Mouse (Mus musculus): ENCODE results near the gene Gtf2e1.

Gene Gtf2e1

DNA sequence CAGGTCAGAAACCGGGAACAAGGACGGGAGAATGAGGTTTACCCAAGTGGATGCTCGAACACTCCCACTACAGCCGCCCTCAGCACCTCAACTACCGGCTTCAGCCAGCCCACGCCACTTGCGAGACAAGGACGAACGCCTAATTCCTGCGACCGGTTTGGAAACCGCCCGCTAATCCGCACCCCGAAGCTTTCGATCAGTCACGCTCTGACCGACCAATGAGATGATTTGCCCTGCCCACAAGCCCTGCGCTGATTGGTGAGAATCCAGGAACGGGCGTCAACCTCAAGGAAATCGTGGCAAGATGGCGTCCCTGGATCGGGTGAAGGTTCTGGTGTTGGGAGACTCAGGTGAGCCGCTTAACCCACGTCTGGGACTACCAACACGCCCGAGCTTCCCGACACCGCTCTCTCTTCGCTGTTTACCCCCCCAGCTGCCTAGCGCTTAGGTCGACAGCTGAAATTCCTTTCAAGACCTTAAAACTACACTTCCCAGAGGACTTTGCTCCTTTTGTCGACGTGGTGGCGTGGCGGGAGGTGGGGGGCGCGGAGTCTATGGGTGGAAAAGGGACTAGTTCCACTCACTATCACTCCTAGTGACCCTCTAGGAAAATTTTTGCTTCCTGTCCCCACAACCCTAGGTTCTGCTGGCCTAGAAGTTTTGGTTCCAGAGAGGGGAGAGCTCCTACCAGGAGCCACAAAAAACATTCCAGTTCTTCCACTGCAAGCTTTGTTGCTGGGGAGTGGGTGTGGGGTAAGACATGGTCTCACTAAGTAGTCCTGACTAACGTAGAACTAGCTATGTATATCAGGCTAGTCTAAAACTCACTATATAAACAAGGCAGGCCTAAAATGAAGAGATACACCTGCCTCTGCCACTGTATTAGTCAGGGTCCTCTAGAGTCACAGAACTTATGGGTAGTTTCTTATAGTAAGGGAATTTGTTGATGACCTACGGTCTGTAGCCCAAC lies at the start of gene Gtf2e1, which contains the start of gene Rabl3:
Gtf2e1 (minus strand) TSS at position 179 of the 970 bp plus-strand sequence.
Rabl3 (plus strand) TSS at position 275 of the 970 bp plus-strand sequence.
- DNase-seq (ENCODE audit: low spot score) = peak; percentile 99

DNA sequence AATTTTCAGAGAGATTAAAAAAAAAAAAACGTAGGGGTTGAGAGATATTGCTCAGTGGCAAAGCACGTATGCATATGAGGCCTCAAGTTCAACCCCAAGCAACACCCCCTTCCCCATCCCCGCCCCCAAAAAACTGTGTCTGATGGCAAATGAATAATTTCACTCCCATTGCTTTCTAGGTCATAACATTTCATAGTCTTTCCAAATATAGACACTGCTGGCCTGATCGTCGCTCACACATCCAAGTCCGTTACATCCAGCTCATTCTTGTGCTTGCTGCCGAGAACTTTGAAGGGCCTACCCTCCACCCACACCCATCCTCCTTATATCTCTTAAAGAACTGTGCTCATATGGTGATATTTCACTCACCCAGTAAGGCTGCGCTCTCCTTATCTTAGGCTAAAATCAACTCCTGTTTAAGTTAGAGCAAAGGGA lies 45.6 kb upstream of the Gtf2e1 start:
- no peak for DNase-seq (ENCODE audit: low spot score)

DNA sequence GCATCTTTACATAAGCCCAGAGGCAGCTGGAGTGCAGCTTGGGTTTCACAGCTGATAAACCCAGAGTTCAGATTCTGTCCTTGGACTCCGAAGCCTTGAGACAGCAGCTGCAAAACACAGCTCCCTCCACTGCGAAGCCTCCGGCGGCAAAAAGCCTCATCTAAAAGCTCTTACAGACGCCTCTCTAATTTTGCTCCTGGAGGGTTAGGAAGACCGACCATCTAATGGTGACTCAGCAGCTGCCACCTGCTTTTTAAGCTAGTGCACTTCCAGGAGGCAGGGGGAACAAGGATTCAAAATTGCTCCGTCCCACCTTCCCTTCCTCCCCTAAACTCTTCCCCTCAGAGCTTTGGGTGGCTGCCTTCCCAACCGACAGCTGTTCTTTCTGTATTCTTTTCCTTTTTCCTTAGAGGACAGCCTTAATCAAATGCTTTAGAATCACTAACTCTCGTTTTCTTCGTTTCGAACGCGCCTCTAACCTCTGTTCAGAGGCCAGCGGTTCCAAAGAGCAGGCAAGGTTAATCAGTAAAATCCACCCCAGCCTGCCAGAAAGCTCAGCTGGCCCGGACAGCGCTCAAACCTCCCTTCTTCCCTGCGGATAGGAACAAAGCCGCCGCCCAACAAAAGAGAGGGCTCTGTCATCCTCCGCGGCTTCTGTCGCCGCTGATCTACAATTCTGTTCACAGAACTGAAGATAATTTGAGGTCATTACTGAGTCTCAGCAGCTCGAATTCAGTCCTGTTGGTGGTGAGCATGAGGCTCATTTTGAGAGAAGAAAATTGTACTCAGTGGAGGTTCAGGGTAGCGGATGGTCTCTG lies 44.8 kb upstream of the Gtf2e1 start:
- no peak for DNase-seq (ENCODE audit: low spot score)

- DNase-seq (ENCODE audit: low spot score) = no peak
Measured at GRCm38 (mm10) chr16:37583801-37584200, 44.2 kb upstream of the Gtf2e1 start.

DNA sequence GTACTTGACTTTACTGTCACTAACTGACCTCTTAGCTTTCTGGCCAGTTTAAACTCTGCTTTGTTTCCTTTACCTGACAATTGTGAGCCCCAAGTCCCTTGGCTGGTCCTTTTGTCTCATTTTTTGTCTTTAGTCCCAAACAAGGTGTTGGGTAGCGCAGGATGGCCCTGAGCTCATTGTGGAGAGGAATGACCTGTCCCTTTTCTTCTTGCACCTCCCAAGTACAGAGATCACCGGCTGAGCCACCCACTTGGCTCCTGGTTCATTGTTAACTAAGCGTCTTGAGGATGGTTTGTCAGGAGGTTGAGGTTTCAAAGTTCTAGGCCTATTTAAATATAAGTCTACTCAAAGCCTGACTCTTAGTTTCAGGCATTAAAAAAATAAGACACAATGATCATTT lies 43.7 kb upstream of the Gtf2e1 start:
- DNase-seq (ENCODE audit: low spot score) = no peak

GRCm38 (mm10) chr16:37581901-37582300 lies 42.3 kb upstream of the Gtf2e1 start:
- DNase-seq (ENCODE audit: low spot score) = no peak

DNA sequence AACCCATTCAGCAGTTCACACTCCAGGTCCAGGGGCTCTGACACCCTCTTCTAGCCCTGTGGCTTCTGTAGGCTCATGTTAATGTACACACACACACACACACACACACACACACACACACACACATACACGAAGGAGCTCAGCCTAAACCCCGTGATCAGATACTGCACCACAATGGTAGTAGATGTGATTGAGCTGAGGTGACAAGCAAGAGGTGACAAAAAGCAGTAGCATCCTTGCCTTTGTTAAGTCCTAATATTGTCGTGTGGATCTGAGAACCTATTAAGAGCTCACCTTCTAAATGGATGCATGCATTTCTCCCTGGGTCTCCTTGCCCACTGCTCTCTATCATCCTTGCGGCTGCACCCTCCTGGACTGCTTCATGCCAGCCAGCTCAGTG lies 41.1 kb upstream of the Gtf2e1 start:
- DNase-seq (ENCODE audit: low spot score) = no peak

GRCm38 (mm10) chr16:37579994-37580393 lies 40.4 kb upstream of the Gtf2e1 start, which contains the start of gene Hgd:
Gene Hgd, plus strand, starts transcription at chr16:37580153.
- no peak for DNase-seq (ENCODE audit: low spot score)

GRCm38 (mm10) chr16:37579591-37579990 lies 40.0 kb upstream of the Gtf2e1 start:
- DNase-seq (ENCODE audit: low spot score) = no peak

DNA sequence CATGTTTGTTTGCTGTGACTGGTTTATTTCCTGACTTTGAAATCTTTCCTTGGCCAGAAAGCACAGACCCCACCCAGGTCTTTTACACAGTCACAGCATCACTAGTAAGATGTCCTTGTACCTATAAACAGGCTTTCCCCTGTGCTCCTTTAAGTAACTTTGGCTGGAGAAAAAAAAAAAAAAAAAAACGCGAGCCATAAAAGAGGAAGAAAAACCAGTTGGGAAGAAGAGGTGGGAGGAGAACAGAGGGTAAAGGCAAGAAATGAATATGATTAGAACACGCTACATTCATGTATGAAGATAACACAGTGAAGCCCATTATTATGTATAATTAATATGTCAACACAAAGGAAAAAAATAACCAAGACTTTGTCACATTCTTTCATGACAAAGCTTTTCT lies 35.7 kb upstream of the Gtf2e1 start:
- DNase-seq (ENCODE audit: low spot score) = no peak

DNA sequence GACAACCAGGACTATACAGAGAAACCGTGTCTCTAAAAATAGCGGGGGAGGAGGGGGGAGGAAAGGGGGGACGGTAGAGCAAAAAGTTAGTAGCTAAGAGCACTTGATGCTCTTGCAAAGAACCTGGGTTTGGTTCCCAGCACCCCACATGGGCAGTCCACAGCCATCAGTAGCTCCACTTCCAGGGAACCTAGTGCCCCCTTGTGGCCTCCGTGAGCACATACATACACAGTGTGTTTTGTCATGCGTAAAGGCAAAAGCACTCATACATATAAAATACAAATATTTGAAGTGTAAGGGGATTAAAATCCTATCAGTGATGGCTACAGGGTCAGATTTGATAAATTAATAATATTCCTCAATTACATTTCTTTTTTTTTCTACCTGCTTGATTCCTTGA lies 33.5 kb upstream of the Gtf2e1 start:
- no peak for DNase-seq (ENCODE audit: low spot score)

DNA sequence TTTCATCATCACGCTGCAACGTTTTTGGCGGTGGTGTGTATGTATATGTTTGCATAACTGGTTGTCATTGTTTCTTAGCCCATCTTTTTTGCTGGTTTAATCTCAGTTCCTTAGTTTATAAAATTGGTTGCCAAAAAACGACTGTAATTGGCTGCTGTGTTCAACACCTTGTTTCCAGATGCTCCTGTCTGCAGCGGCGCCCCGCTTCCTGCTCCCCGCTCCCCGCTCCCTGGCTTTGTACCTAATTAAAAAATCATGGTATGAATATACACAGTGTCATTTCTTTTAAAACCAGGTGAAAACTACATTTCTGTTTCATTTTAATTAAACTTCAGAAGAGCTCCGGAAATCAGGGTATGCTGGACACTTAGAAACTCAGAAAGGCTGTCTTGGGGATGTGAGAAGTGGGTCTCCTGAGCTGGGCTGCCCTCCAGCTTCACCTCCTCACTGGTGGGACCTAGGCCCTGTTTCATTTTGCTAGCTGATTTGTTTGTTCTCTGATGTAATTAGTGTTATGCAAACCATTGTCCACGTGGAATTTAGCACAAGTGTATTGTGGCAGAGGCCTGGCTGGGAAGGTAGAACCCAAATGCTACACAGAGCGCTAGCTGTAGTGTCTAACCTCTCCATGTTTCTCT lies 32.6 kb upstream of the Gtf2e1 start:
- no peak for DNase-seq (ENCODE audit: low spot score)

GRCm38 (mm10) chr16:37571554-37571953 lies 32.0 kb upstream of the Gtf2e1 start:
- DNase-seq (ENCODE audit: low spot score) = no peak

- no peak for DNase-seq (ENCODE audit: low spot score)
Measured at GRCm38 (mm10) chr16:37567113-37568050, 27.8 kb upstream of the Gtf2e1 start.

DNA sequence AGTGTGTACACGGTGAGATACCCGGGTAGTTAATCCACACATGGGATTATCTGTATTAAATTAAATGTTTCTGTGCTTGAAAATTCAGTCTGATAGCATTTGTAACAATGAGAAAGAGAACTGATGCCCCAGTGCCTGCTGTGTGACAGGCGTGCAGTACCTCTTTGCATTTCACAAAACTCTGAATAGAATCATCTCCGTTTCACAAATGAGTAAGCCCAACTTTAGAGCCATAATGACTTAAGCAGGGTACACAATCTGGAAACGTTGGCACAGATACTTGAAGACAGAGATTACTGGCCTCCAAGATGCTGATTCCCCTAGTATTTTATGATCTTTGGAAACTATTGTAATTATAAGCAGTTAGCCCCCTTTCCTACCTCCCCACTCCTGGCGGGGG lies 26.5 kb upstream of the Gtf2e1 start:
- no peak for DNase-seq (ENCODE audit: low spot score)

GRCm38 (mm10) chr16:37565117-37565516 lies 25.5 kb upstream of the Gtf2e1 start:
- no peak for DNase-seq (ENCODE audit: low spot score)

DNA sequence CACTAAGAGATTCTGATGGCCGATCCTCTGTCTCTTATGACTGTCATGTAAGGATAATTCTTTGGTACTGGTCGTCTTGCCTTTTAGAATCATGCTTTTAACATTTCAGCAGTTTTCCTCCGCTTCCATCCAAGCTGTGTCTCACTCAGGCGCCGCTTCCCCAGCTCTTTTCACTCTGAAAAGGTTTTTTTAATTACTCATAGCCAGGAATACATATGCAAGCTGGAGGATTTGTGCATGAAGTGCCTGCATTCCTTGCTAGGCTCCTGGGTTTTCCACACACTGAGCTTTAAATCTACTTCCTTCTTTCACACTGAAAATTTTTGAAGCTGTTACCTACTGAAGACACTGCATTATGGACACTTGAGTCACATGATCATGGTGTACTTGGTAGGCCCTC lies 23.4 kb upstream of the Gtf2e1 start:
- DNase-seq (ENCODE audit: low spot score) = no peak

GRCm38 (mm10) chr16:37562414-37562813 lies 22.8 kb upstream of the Gtf2e1 start:
- DNase-seq (ENCODE audit: low spot score) = no peak

GRCm38 (mm10) chr16:37552824-37553223 lies 13.2 kb upstream of the Gtf2e1 start:
- DNase-seq (ENCODE audit: low spot score) = no peak

DNA sequence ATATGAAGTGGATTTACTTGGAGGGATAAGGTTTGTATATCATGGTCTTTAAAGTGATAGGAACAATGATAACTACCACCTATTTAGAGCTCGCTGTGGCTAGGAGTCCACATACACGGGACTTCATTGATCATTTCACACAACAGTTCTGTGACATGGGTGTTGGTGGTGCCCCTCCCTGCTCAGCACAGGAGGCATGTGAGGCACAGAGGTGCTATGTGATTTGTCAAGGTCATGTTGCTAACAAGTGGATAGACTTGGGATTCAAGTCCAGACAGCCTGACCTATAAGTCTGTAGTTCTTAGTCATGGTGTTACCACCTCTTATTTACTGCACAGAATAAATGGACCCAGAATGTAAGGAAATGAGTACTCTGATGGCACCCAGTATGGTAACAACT lies 11.4 kb upstream of the Gtf2e1 start:
- DNase-seq (ENCODE audit: low spot score) = no peak

- DNase-seq (ENCODE audit: low spot score) = no peak
Measured at GRCm38 (mm10) chr16:37550266-37550665, 10.7 kb upstream of the Gtf2e1 start.

All from lung, postnatal 25 days (tissue).